Mouse (Mus musculus): ENCODE measurements around the gene Efna5.

Gene Efna5

GRCm38 (mm10) chr17:62748803-62749619, 132.1 kb downstream of the Efna5 start:
- no peak for DNase-seq (ENCODE audit: low read depth, low spot score)

DNA sequence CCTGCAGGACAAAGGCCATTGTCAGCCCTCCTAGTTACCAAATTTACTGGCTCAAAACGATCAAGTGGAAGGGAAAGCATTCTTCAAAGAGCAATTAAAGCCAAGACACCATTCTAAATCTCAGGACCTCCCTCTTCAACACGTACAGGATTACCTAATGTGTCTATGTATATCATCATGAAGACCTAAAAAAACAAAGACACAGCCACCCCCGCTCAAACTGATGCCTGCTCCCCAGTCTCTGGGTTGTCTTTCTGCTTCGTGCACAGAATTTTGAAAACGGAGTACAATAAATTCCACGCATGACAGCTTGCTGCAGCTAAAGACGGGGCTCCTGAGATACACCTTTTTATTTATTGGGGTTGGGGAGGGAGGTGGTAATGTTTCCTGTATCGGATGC, 133.7 kb downstream of the Efna5 start:
- DNase-seq (ENCODE audit: low read depth, low spot score), result no peak

DNA sequence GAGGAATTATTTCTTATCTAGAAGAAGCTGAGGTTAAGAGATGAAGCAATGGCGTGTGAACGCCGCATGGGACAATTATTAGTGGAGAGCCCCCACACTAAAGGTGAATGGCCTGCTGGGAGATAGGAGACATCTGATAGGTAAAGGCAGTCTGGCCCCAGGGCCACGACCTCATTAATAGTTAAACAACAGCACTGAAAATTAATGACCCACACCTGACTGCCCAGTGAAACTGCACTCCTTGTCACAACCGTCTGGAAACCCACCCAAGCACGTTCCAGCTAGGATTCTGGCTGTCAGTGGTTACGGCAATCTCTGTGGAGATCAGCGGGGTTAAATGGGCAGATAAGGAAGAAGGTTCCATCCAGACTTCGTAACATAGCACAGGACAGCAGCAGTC, 134.3 kb downstream of the Efna5 start:
- no peak for DNase-seq (ENCODE audit: low read depth, low spot score)

- no peak for DNase-seq (ENCODE audit: low read depth, low spot score)
Observed at GRCm38 (mm10) chr17:62745286-62745685, 135.8 kb downstream of the Efna5 start.

GRCm38 (mm10) chr17:62744239-62744638, 136.9 kb downstream of the Efna5 start:
- DNase-seq (ENCODE audit: low read depth, low spot score), result no peak

GRCm38 (mm10) chr17:62741702-62742101, 139.4 kb downstream of the Efna5 start:
- no peak for DNase-seq (ENCODE audit: low read depth, low spot score)

DNA sequence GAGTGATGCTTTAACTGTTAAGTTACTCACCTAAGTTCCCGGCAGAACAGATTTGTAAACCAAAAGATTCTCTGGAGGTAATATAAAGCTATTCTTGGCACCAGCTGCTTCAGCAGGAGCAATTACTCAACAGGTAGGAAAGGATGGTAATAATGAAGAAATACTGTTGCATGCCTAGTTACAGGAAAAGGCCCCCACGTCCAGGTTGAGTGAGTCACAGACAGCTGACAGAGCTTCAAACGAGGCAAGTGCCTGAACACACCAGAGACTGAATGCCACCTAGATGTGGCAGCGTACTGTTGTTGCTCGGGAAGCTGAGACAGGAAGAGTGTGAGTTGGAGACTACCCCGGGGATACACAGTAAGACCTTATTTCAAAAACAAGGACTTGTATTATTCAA, 140.1 kb downstream of the Efna5 start:
- no peak for DNase-seq (ENCODE audit: low read depth, low spot score)

DNA sequence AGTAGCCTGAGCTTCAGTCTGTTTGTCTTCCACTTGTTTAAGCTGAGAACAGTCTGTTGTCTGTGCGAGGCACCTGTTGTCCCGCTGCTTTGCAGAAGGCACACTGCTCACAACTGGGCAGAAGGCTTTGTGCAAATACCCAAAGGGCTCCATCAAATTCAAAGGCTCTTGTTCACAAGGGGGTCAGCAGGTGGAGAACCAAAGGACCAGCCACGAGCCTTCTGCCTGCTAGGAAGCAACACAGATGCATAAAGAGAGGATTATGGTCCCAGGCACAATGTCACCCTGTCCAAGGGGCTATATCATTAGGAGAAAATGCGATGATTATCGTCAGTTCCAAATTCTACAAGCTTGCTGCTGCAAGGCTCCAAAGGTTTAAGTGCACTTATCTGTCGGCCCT, 141.1 kb downstream of the Efna5 start:
- no peak for DNase-seq (ENCODE audit: low read depth, low spot score)

- no peak for DNase-seq (ENCODE audit: low read depth, low spot score)
Observed at GRCm38 (mm10) chr17:62737404-62737803, 143.7 kb downstream of the Efna5 start.

GRCm38 (mm10) chr17:62735943-62736342, 145.2 kb downstream of the Efna5 start:
- no peak for DNase-seq (ENCODE audit: low read depth, low spot score)

- DNase-seq (ENCODE audit: low read depth, low spot score), result no peak
Observed at GRCm38 (mm10) chr17:62734901-62735300, 146.2 kb downstream of the Efna5 start.

DNA sequence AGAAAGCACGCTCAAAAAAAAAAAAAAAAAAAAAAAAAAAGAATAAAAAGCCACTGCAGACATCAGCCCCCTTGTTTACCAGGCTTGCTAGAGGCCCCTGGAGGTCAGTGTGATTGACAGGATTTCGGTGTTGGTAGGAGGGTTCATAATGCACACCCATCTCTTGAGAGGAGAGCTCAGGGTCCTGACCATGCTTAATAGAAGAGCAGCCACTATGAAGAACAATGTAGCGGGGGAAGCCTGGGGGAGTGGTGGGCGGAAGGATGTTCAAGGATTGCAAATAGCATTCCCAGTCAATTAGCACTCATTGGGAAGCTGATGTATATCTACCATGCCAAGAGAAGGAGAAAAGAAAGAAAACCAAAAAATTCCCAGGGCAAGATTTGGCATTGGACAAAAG, 147.1 kb downstream of the Efna5 start:
- DNase-seq (ENCODE audit: low read depth, low spot score), result no peak

- no peak for DNase-seq (ENCODE audit: low read depth, low spot score)
Observed at GRCm38 (mm10) chr17:62729754-62730470, 151.2 kb downstream of the Efna5 start.

GRCm38 (mm10) chr17:62728142-62728917, 152.8 kb downstream of the Efna5 start:
- DNase-seq (ENCODE audit: low read depth, low spot score), result no peak

DNA sequence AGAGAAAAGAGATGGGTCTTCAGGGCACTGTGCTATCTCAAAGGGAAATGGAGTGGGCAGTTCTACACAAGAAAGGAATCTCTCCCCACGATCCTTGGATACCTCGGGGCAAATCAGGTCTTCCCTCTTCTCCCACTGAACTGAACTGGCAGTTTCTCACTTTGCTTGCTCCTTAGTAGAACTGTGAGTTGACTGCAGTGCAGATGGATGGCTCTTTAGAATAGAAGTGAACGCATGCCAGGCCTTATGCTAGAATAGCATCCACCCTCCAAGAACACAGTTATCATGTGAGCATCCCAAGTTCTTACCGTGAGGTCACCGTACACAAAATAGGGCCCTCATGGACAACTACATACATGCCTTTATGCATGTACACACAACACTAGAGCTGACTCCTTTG, 155.0 kb downstream of the Efna5 start:
- no peak for DNase-seq (ENCODE audit: low read depth, low spot score)

GRCm38 (mm10) chr17:62722962-62723361, 158.2 kb downstream of the Efna5 start:
- no peak for DNase-seq (ENCODE audit: low read depth, low spot score)

DNA sequence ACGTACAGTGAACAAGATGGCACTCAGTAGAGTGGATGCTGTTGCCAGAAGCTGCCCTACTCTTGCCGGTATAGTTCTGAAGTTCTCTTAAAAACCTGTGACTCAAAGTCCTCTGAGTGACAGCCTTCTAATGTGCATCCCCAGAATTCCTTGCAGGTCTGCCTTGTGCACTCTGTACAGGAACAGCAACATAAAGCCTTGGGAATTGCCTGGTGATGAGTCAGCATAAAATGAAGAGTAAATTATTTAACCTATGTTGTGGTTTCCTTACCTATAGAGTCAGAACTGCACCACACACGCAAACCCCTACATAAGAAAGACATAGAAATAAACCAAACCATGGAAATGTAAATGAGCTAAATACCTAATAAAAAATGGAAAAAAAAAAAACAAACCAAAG, 159.5 kb downstream of the Efna5 start:
- DNase-seq (ENCODE audit: low read depth, low spot score), result no peak

- no peak for DNase-seq (ENCODE audit: low read depth, low spot score)
Observed at GRCm38 (mm10) chr17:62720740-62721450, 160.2 kb downstream of the Efna5 start.

GRCm38 (mm10) chr17:62717426-62718131, 163.5 kb downstream of the Efna5 start:
- DNase-seq (ENCODE audit: low read depth, low spot score), result no peak

DNA sequence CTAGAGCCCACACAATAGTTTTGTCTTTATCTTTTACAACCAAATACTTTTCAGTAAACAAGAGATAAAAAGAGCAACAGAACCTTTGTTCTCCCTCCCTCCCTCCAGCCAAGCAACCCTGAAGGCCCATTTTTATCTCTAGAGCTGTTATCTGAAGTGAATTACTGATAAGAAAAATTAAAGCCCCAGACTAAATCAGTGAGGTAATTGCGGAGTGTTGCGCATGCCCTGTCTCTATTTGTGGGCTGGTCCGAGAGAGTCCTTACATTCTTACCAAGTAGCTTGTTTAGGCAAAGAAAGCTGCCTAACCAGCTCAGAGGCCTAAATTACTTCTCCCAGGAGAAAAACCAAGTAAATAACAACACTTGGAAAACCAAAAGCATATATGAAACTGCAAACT, 167.7 kb downstream of the Efna5 start:
- DNase-seq (ENCODE audit: low read depth, low spot score), result no peak

GRCm38 (mm10) chr17:62706418-62706817, 174.7 kb downstream of the Efna5 start:
- no peak for DNase-seq (ENCODE audit: low read depth, low spot score)

All from WW6 (cell line).